Mouse (Mus musculus) midbrain, embryonic 14.5 days (tissue): ENCODE measurements around the gene Arhgap44. TPM values are rescaled to one million over a fixed set of nuclear protein-coding genes. Genes with fewer than 3 reads are reported as not detected.

Experiments used
- ATAC-seq: fragments of 200-750 bp; cut with Nextera tagmentation; 2 replicates; pipeline ENCODE4 v1.8.0; 2017; ENCODE audit warnings: moderate number of reproducible peaks, moderate library complexity; ENCODE audit not compliant: low FRiP score, low TSS enrichment
- DNase-seq: peaks from one replicate; pipeline ENCODE4 v3.0.0-alpha.2; 2015
- H3K27ac ChIP-seq: fragments of 300-500 bp; sonication (generic); replicated peaks from 2 replicates; pipeline ENCODE4 v1.5.1; 2014; ENCODE audit warnings: mild to moderate bottlenecking, low read depth, low read length, moderate library complexity
- H3K27me3 ChIP-seq: fragments of 300-500 bp; sonication (generic); 2 replicates; pipeline ENCODE4 v1.6.1; 2014; ENCODE audit warnings: low read length, control low read depth, mixed read lengths; ENCODE audit not compliant: control insufficient read depth, insufficient read depth
- H3K36me3 ChIP-seq: fragments of 300-500 bp; sonication (generic); 2 replicates; pipeline ENCODE4 v1.6.1; 2014; ENCODE audit warnings: low read length, control low read depth; ENCODE audit not compliant: control insufficient read depth, insufficient read depth
- H3K4me1 ChIP-seq: fragments of 300-500 bp; sonication (generic); 2 replicates; pipeline ENCODE4 v1.6.1; 2014; ENCODE audit warnings: mild to moderate bottlenecking, antibody characterized with exemption, low read length, control low read depth; ENCODE audit not compliant: control insufficient read depth, insufficient read depth
- H3K4me2 ChIP-seq: fragments of 300-500 bp; sonication (generic); 2 replicates; pipeline ENCODE4 v1.6.1; 2014; ENCODE audit warnings: mild to moderate bottlenecking, low read length, moderate library complexity
- H3K4me3 ChIP-seq: fragments of 300-500 bp; sonication (generic); replicated peaks from 2 replicates; pipeline ENCODE4 v1.5.1; 2014; ENCODE audit warnings: low read depth, low read length
- H3K9ac ChIP-seq: fragments of 300-500 bp; sonication (generic); replicated peaks from 2 replicates; pipeline ENCODE4 v1.6.1; 2014; ENCODE audit warnings: mild to moderate bottlenecking, low read length, moderate library complexity
- H3K9me3 ChIP-seq: fragments of 300-500 bp; sonication (generic); 2 replicates; pipeline ENCODE4 v1.6.1; 2016; ENCODE audit warnings: low read length, control low read depth, mixed read lengths; ENCODE audit not compliant: control insufficient read depth
- WGBS: fragments of 180-500 bp; shearing (Covaris S2); extraction: QIAGEN DNeasy Blood & Tissue Kit; methylation state at CpG from one replicate; pipeline ENCODE4 v1.1.7; 2014; 5-methylcytosine and 5-hydroxymethylcytosine counted together
- polyA plus RNA-seq: library from polyadenylated mRNA; unstranded; fragments of >200 nt; fragmentation: Nextera tagmentation; extraction: Ambion mirVana; gene quantifications from 2 replicates; pipeline ENCODE4 v1.2.1, GENCODE M21; 2014

Arhgap44 gene
- polyA plus RNA-seq, 1 experiment from 2014 or later: 13.0 TPM

- WGBS: 46% methylated on average over 7 of the region's 7 CpGs
- Histone ChIP-seq H3K4me2 (no peak overlapping the region), H3K9me3 (no peaks in the 10 kb centered on the region), H3K36me3 (no peaks in the 10 kb centered on the region), H3K9ac (no peak overlapping the region), H3K4me3 (no peak overlapping the region), H3K27me3 (no peaks in the 10 kb centered on the region), H3K27ac (no peak overlapping the region), H3K4me1 (0 out of 2 replicates have a peak, but pooled peaks cover 12% of the 10 kb centered on the region)
- ATAC-seq (no peak), DNase-seq (no peak)
These were observed 107.2 kb downstream of the Arhgap44 start for GRCm38 (mm10) chr11:65055596-65055995.

- H3K4me3 ChIP-seq: no peak overlapping the region
- DNase-seq (no peak), ATAC-seq (no peak)
- H3K27ac ChIP-seq: no peak overlapping the region
- 67% methylated on average over 5 of the region's 5 CpGs for WGBS
- no peak overlapping the region for H3K4me2 ChIP-seq
- no peaks in the 10 kb centered on the region for H3K36me3 ChIP-seq
- no peaks in the 10 kb centered on the region for H3K27me3 ChIP-seq
- 0 out of 2 replicates have a peak, but pooled peaks cover 12% of the 10 kb centered on the region for H3K4me1 ChIP-seq
- H3K9me3 ChIP-seq: no peaks in the 10 kb centered on the region
- H3K9ac ChIP-seq: no peak overlapping the region
These were observed 108.5 kb downstream of the Arhgap44 start for GRCm38 (mm10) chr11:65054216-65054615.

- 92% methylated on average over 5 of the region's 5 CpGs for WGBS
- H3K27me3 ChIP-seq: no peaks in the 10 kb centered on the region
- H3K9me3 ChIP-seq: no peaks in the 10 kb centered on the region
- H3K9ac ChIP-seq: no peak overlapping the region
- H3K4me2 ChIP-seq: no peak overlapping the region
- H3K4me1 ChIP-seq: 0 out of 2 replicates have a peak, but pooled peaks cover 2% of the 10 kb centered on the region
- H3K4me3 ChIP-seq: no peak overlapping the region
- H3K36me3 ChIP-seq: no peaks in the 10 kb centered on the region
- DNase-seq (no peak), ATAC-seq (no peak)
- H3K27ac ChIP-seq: no peak overlapping the region
These were observed 111.9 kb downstream of the Arhgap44 start for GRCm38 (mm10) chr11:65050819-65051218.

GRCm38 (mm10) chr11:65049090-65049489, 113.7 kb downstream of the Arhgap44 start:
- WGBS: 85% methylated on average over 7 of the region's 7 CpGs
- Histone ChIP-seq H3K9me3 (no peaks in the 10 kb centered on the region), H3K27me3 (no peaks in the 10 kb centered on the region), H3K27ac (no peak overlapping the region), H3K4me3 (no peak overlapping the region), H3K4me2 (no peak overlapping the region), H3K36me3 (no peaks in the 10 kb centered on the region), H3K9ac (no peak overlapping the region), H3K4me1 (no peaks in the 10 kb centered on the region)
- DNase-seq (no peak), ATAC-seq (no peak)

- no peak overlapping the region for H3K27ac ChIP-seq
- DNase-seq (no peak), ATAC-seq (no peak)
- no peaks in the 10 kb centered on the region for H3K27me3 ChIP-seq
- peaks cover 13% of the 10 kb centered on the region; the same call in 1 of the 2 replicates for H3K4me1 ChIP-seq
- no peak overlapping the region for H3K4me3 ChIP-seq
- 42% methylated on average over 6 of the region's 6 CpGs for WGBS
- H3K9me3 ChIP-seq: no peaks in the 10 kb centered on the region
- H3K36me3 ChIP-seq: no peaks in the 10 kb centered on the region
- H3K9ac ChIP-seq: no peak overlapping the region
- no peak overlapping the region for H3K4me2 ChIP-seq
These were observed 122.2 kb downstream of the Arhgap44 start for GRCm38 (mm10) chr11:65040556-65040955.

- 46% methylated on average over 12 of the region's 12 CpGs for WGBS
- Histone ChIP-seq H3K36me3 (no peaks in the 10 kb centered on the region), H3K4me2 (no peak overlapping the region), H3K4me3 (no peak overlapping the region), H3K9ac (no peak overlapping the region; the same call in 1 of the 2 replicates), H3K27ac (0 out of 2 replicates have a peak overlapping the region, but pooled peaks have one; percentile 5), H3K4me1 (peaks cover 13% of the 10 kb centered on the region; the same call in 1 of the 2 replicates), H3K9me3 (no peaks in the 10 kb centered on the region), H3K27me3 (no peaks in the 10 kb centered on the region)
- no peak for ATAC-seq
- peak; percentile 27 for DNase-seq
These were observed 123.2 kb downstream of the Arhgap44 start for GRCm38 (mm10) chr11:65039517-65040095.

- H3K27me3 ChIP-seq: no peaks in the 10 kb centered on the region
These were observed 123.8 kb downstream of the Arhgap44 start for GRCm38 (mm10) chr11:65038996-65039395.

GRCm38 (mm10) chr11:65032221-65032620, 130.5 kb downstream of the Arhgap44 start:
- Histone ChIP-seq H3K4me2 (no peak overlapping the region), H3K27me3 (no peaks in the 10 kb centered on the region), H3K4me1 (no peaks in the 10 kb centered on the region), H3K36me3 (peaks cover 13% of the 10 kb centered on the region; the same call in 1 of the 2 replicates), H3K9me3 (no peaks in the 10 kb centered on the region), H3K27ac (no peak overlapping the region), H3K4me3 (no peak overlapping the region), H3K9ac (no peak overlapping the region)
- no peak for ATAC-seq
- WGBS: 92% methylated on average over 7 of the region's 7 CpGs
- no peak for DNase-seq

More at GRCm38 (mm10) chr11:65038996-65039395, 123.8 kb downstream of the Arhgap44 start:
- Histone ChIP-seq H3K9ac (no peak overlapping the region), H3K4me3 (no peak overlapping the region), H3K27ac (no peak overlapping the region), H3K9me3 (no peaks in the 10 kb centered on the region), H3K36me3 (no peaks in the 10 kb centered on the region), H3K4me2 (no peak overlapping the region), H3K4me1 (peaks cover 13% of the 10 kb centered on the region; the same call in 1 of the 2 replicates)
- 68% methylated on average over 2 of the region's 2 CpGs for WGBS
- no peak for ATAC-seq
- DNase-seq: no peak

- no peaks in the 10 kb centered on the region for H3K4me1 ChIP-seq
- 96% methylated on average over 1 of the region's 1 CpGs for WGBS
These were observed 132.6 kb downstream of the Arhgap44 start for GRCm38 (mm10) chr11:65030201-65030600.

More at GRCm38 (mm10) chr11:65030201-65030600, 132.6 kb downstream of the Arhgap44 start:
- H3K4me3 ChIP-seq: no peak overlapping the region
- H3K4me2 ChIP-seq: no peak overlapping the region
- H3K36me3 ChIP-seq: peaks cover 18% of the 10 kb centered on the region; the same call in 1 of the 2 replicates
- no peak for DNase-seq
- H3K27me3 ChIP-seq: no peaks in the 10 kb centered on the region
- no peaks in the 10 kb centered on the region for H3K9me3 ChIP-seq
- no peak for ATAC-seq
- no peak overlapping the region for H3K27ac ChIP-seq
- no peak overlapping the region for H3K9ac ChIP-seq
